Mouse (Mus musculus): ENCODE measurements around the gene Numa1. TPM values are rescaled to one million over a fixed set of nuclear protein-coding genes. Genes with fewer than 3 reads are reported as not detected.
A peak's percentile ranks its signal among the peaks of the same experiment; 100 is the strongest.

The Numa1 gene
- total RNA-seq (2014; rRNA removed) (82.9 and 89.3 TPM in 2 replicates), polyA plus RNA-seq (2015; fragmentation: Nextera tagmentation; extraction: Ambion mirVana) (24.4 and 26.5 TPM in 2 replicates)

- Histone ChIP-seq H3K9me3 (ENCODE audit: low read length) (no peaks in the 10 kb centered on the region), H3K4me1 (ENCODE audit: insufficient read depth, low read length) (peaks cover 5% of the 10 kb centered on the region; the same call in 1 of the 2 replicates), H3K27me3 (ENCODE audit: insufficient read depth, low read length) (no peaks in the 10 kb centered on the region), H3K9ac (replicated peaks; ENCODE audit: low read length) (peak within 1 kb of the TSS; percentile 84), H3K36me3 (ENCODE audit: insufficient read depth, low read length) (no peaks in the 10 kb centered on the region), H3K27ac (peak within 1 kb of the TSS; percentile 79), H3K4me3 (ENCODE audit: low read length) (peak within 1 kb of the TSS; percentile 82), H3K4me2 (ENCODE audit: low read depth, low read length) (peak within 1 kb of the TSS; percentile 92)
- DNase-seq (ENCODE audit: low spot score): peak; percentile 98
- no peak for TF ChIP-seq CTCF (IDR thresholded peaks at IDR 0.05; ENCODE audit: low read depth)
- under 1% methylated on average over 40 of the region's 40 CpGs for WGBS
- ATAC-seq: peak; percentile 98
Measured at GRCm38 (mm10) chr7:101933751-101934240, at the start of gene Numa1, which contains the start of gene Lrrc51. TSS of gene Numa1 (plus strand) at chr7:101934111. TSS of gene Lrrc51 (minus strand) at chr7:101933895.

GRCm38 (mm10) chr7:101884160-101884559 is 49.8 kb upstream of the Numa1 start:
- Histone ChIP-seq H3K27me3 (ENCODE audit: insufficient read depth, low read length) (no peaks in the 10 kb centered on the region), H3K27ac (no peak overlapping the region), H3K36me3 (ENCODE audit: insufficient read depth, low read length) (no peaks in the 10 kb centered on the region), H3K4me2 (ENCODE audit: low read depth, low read length) (no peak overlapping the region), H3K4me3 (ENCODE audit: low read length) (no peak overlapping the region), H3K9ac (replicated peaks; ENCODE audit: low read length) (no peak overlapping the region), H3K4me1 (ENCODE audit: insufficient read depth, low read length) (no peaks in the 10 kb centered on the region), H3K9me3 (ENCODE audit: low read length) (no peaks in the 10 kb centered on the region)
- ATAC-seq (no peak), DNase-seq (ENCODE audit: low spot score) (no peak)
- WGBS: 97% methylated on average over 4 of the region's 4 CpGs
- no peak for TF ChIP-seq CTCF (IDR thresholded peaks at IDR 0.05; ENCODE audit: low read depth)

GRCm38 (mm10) chr7:101886274-101886673 is 47.6 kb upstream of the Numa1 start:
- H3K4me3 ChIP-seq (ENCODE audit: low read length): no peak overlapping the region
- H3K9me3 ChIP-seq (ENCODE audit: low read length): no peaks in the 10 kb centered on the region
- ATAC-seq (no peak), DNase-seq (ENCODE audit: low spot score) (no peak)
- WGBS: 88% methylated on average over 6 of the region's 6 CpGs
- TF ChIP-seq CTCF (IDR thresholded peaks at IDR 0.05; ENCODE audit: low read depth): no peak
- H3K4me2 ChIP-seq (ENCODE audit: low read depth, low read length): no peak overlapping the region
- no peaks in the 10 kb centered on the region for H3K36me3 ChIP-seq (ENCODE audit: insufficient read depth, low read length)
- no peaks in the 10 kb centered on the region for H3K4me1 ChIP-seq (ENCODE audit: insufficient read depth, low read length)
- no peaks in the 10 kb centered on the region for H3K27me3 ChIP-seq (ENCODE audit: insufficient read depth, low read length)
- H3K27ac ChIP-seq: no peak overlapping the region
- no peak overlapping the region for H3K9ac ChIP-seq (replicated peaks; ENCODE audit: low read length)

- no peak for TF ChIP-seq CTCF (IDR thresholded peaks at IDR 0.05; ENCODE audit: low read depth)
- Histone ChIP-seq H3K4me1 (ENCODE audit: insufficient read depth, low read length) (no peaks in the 10 kb centered on the region), H3K4me2 (ENCODE audit: low read depth, low read length) (no peak overlapping the region), H3K27me3 (ENCODE audit: insufficient read depth, low read length) (no peaks in the 10 kb centered on the region), H3K4me3 (ENCODE audit: low read length) (no peak overlapping the region), H3K27ac (no peak overlapping the region), H3K36me3 (ENCODE audit: insufficient read depth, low read length) (no peaks in the 10 kb centered on the region), H3K9me3 (ENCODE audit: low read length) (no peaks in the 10 kb centered on the region), H3K9ac (replicated peaks; ENCODE audit: low read length) (no peak overlapping the region)
- 86% methylated on average over 4 of the region's 4 CpGs for WGBS
- ATAC-seq (no peak), DNase-seq (ENCODE audit: low spot score) (no peak)
Measured at GRCm38 (mm10) chr7:101888460-101888859, 45.5 kb upstream of the Numa1 start.

GRCm38 (mm10) chr7:101895695-101896094 is 38.2 kb upstream of the Numa1 start:
- 32% methylated on average over 9 of the region's 9 CpGs for WGBS
- no peak; the same call in 1 of the 2 replicates for ATAC-seq

GRCm38 (mm10) chr7:101896104-101897066 is 37.5 kb upstream of the Numa1 start:
- Histone ChIP-seq H3K4me2 (ENCODE audit: low read depth, low read length) (peak overlapping the region; percentile 61), H3K9ac (replicated peaks; ENCODE audit: low read length) (peak overlapping the region; percentile 57), H3K9me3 (ENCODE audit: low read length) (no peaks in the 10 kb centered on the region), H3K27ac (peak overlapping the region; percentile 92), H3K4me1 (ENCODE audit: insufficient read depth, low read length) (no peaks in the 10 kb centered on the region), H3K4me3 (ENCODE audit: low read length) (peak overlapping the region; percentile 56), H3K27me3 (ENCODE audit: insufficient read depth, low read length) (no peaks in the 10 kb centered on the region), H3K36me3 (ENCODE audit: insufficient read depth, low read length) (no peaks in the 10 kb centered on the region)
- DNase-seq (ENCODE audit: low spot score) (peak; percentile 99), ATAC-seq (peak; percentile 98)
- under 1% methylated on average over 57 of the region's 57 CpGs for WGBS
- no peak for TF ChIP-seq CTCF (IDR thresholded peaks at IDR 0.05; ENCODE audit: low read depth)

More at GRCm38 (mm10) chr7:101895695-101896094, 38.2 kb upstream of the Numa1 start:
- no peaks in the 10 kb centered on the region for H3K9me3 ChIP-seq (ENCODE audit: low read length)
- no peaks in the 10 kb centered on the region for H3K4me1 ChIP-seq (ENCODE audit: insufficient read depth, low read length)
- peak overlapping the region; percentile 56 for H3K4me3 ChIP-seq (ENCODE audit: low read length)
- TF ChIP-seq CTCF (IDR thresholded peaks at IDR 0.05; ENCODE audit: low read depth): peak; percentile 47; the same call in 1 of the 2 replicates
- no peaks in the 10 kb centered on the region for H3K36me3 ChIP-seq (ENCODE audit: insufficient read depth, low read length)
- peak overlapping the region; percentile 39 for H3K4me2 ChIP-seq (ENCODE audit: low read depth, low read length)
- peak overlapping the region; percentile 92 for H3K27ac ChIP-seq
- H3K9ac ChIP-seq (replicated peaks; ENCODE audit: low read length): peak overlapping the region; percentile 57
- no peak for DNase-seq (ENCODE audit: low spot score)
- H3K27me3 ChIP-seq (ENCODE audit: insufficient read depth, low read length): no peaks in the 10 kb centered on the region
